Mouse (Mus musculus) myocyte (in vitro differentiated cells): ENCODE data around the gene 4931428F04Rik. TPM values are rescaled to one million over a fixed set of nuclear protein-coding genes. Genes with fewer than 3 reads are reported as not detected.

Experiments used
- H3K27me3 ChIP-seq: one replicate; pipeline ENCODE4 v1.6.1; 2011; ENCODE audit not compliant: control insufficient read depth, insufficient read depth, insufficient read length
- H3K36me3 ChIP-seq: one replicate; pipeline ENCODE4 v1.6.1; 2011; ENCODE audit not compliant: control insufficient read depth, insufficient read depth
- H3K4me2 ChIP-seq: one replicate; pipeline ENCODE4 v1.6.1; 2011; ENCODE audit warnings: low read depth, control low read depth
- H3K4me3 ChIP-seq: one replicate; pipeline ENCODE4 v1.5.1; 2011; ENCODE audit warnings: mild to moderate bottlenecking, control low read depth, moderate library complexity
- H3K79me2 ChIP-seq: one replicate; pipeline ENCODE4 v1.6.1; 2011; ENCODE audit not compliant: control insufficient read depth, insufficient read depth
- H3ac ChIP-seq: one replicate; pipeline ENCODE4 v1.6.1; 2011; ENCODE audit not compliant: control insufficient read depth, insufficient read length
- CEBPB ChIP-seq: IDR thresholded peaks from 2 replicates; pipeline ENCODE4 v1.6.1; 2011; ENCODE audit warnings: mild to moderate bottlenecking, moderate library complexity; ENCODE audit not compliant: poor library complexity, insufficient read depth, severe bottlenecking
- E2F4 ChIP-seq: IDR thresholded peaks from one replicate; pipeline ENCODE4 v1.6.1; 2011; ENCODE audit warnings: mild to moderate bottlenecking, control low read depth, moderate library complexity; ENCODE audit not compliant: insufficient read depth
- MAX ChIP-seq: IDR thresholded peaks from one replicate; pipeline ENCODE4 v1.6.1; 2011; ENCODE audit warnings: low read depth, mild to moderate bottlenecking, control low read depth
- MYOD1 ChIP-seq, 3 experiments: IDR thresholded peaks; one replicate each; pipeline ENCODE4 v1.6.1; 2011; ENCODE audit warnings: control low read depth in 2 of 3, low read depth in 2 of 3, mild to moderate bottlenecking in 2 of 3, moderate library complexity in 1 of 3; ENCODE audit not compliant: insufficient read length in 2 of 3, control insufficient read depth in 1 of 3
- MYOG ChIP-seq, 3 experiments: IDR thresholded peaks; one replicate each; pipeline ENCODE4 v1.6.1; 2011; ENCODE audit warnings: control low read depth in 2 of 3, low read depth in 2 of 3, mild to moderate bottlenecking in 2 of 3; ENCODE audit not compliant: insufficient read length in 2 of 3, control insufficient read depth in 1 of 3, insufficient read depth in 1 of 3
- POLR2A ChIP-seq: IDR thresholded peaks from one replicate; pipeline ENCODE4 v1.6.1; 2011; ENCODE audit warnings: low read depth, mild to moderate bottlenecking, control low read depth, moderate library complexity; ENCODE audit not compliant: insufficient read length
- POLR2AphosphoS2 ChIP-seq: IDR thresholded peaks from one replicate; pipeline ENCODE4 v1.6.1; 2011; ENCODE audit warnings: low read depth, control low read depth; ENCODE audit not compliant: insufficient read length
- REST ChIP-seq: IDR thresholded peaks from one replicate; pipeline ENCODE4 v1.6.1; 2011; ENCODE audit warnings: mild to moderate bottlenecking, control low read depth, moderate library complexity; ENCODE audit not compliant: insufficient read depth, insufficient read length
- SRF ChIP-seq: IDR thresholded peaks from one replicate; pipeline ENCODE4 v1.6.1; 2011; ENCODE audit warnings: low read depth; ENCODE audit not compliant: control insufficient read depth, insufficient read length
- TCF12 ChIP-seq: IDR thresholded peaks from one replicate; pipeline ENCODE4 v1.6.1; 2011; ENCODE audit warnings: mild to moderate bottlenecking, control low read depth; ENCODE audit not compliant: poor library complexity, insufficient read depth, severe bottlenecking
- TCF3 ChIP-seq: IDR thresholded peaks from one replicate; pipeline ENCODE4 v1.6.1; 2011; ENCODE audit warnings: low read depth, control low read depth; ENCODE audit not compliant: insufficient read length
- USF1 ChIP-seq: IDR thresholded peaks from one replicate; pipeline ENCODE4 v1.6.1; 2011; ENCODE audit warnings: low read depth, mild to moderate bottlenecking, control low read depth, moderate library complexity
- polyA plus RNA-seq: library from polyadenylated mRNA; unstranded; fragments of >200 nt; fragmentation: generic; extraction: Trizol; gene quantifications from one replicate; pipeline ENCODE4 v1.2.1, GENCODE M21; 2012; ENCODE audit warnings: missing spikeins

The 4931428F04Rik gene
- polyA plus RNA-seq, 1 experiment: 6.2 TPM

DNA sequence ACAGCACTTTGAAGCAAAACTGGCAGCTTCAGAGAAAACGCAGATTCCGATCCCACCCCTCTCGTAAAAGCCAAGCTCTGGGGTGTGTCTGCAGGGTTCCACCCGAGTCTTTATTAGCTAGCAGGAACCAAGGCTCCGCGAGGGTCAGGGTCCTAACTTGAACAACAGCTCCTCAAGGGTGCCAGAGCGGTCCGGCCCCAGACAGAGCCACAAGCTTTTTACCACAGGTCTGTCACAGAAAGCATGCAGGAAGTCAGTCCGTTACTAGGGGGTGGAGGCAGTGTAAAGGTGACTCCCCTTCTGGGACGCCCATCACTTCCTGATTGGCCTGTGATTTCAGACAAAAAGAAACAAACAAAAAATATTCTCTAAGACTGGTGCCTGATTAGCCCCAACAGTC lies 24.5 kb downstream of the 4931428F04Rik start:
- H3K4me3 ChIP-seq: peak overlapping the region; percentile 62
- H3K4me2 ChIP-seq: peak overlapping the region; percentile 72
- no peaks in the 10 kb centered on the region for H3K36me3 ChIP-seq
- H3ac ChIP-seq: peak overlapping the region; percentile 19
- TF ChIP-seq MYOD1 (IDR thresholded peaks at IDR 0.05; ENCODE audit: control insufficient read depth in 1 of 3, insufficient read length in 2 of 3, low read depth in 2 of 3) (no peak), POLR2A (peak; percentile 24)
- peaks cover 4% of the 10 kb centered on the region for H3K79me2 ChIP-seq
- H3K27me3 ChIP-seq: no peaks in the 10 kb centered on the region

DNA sequence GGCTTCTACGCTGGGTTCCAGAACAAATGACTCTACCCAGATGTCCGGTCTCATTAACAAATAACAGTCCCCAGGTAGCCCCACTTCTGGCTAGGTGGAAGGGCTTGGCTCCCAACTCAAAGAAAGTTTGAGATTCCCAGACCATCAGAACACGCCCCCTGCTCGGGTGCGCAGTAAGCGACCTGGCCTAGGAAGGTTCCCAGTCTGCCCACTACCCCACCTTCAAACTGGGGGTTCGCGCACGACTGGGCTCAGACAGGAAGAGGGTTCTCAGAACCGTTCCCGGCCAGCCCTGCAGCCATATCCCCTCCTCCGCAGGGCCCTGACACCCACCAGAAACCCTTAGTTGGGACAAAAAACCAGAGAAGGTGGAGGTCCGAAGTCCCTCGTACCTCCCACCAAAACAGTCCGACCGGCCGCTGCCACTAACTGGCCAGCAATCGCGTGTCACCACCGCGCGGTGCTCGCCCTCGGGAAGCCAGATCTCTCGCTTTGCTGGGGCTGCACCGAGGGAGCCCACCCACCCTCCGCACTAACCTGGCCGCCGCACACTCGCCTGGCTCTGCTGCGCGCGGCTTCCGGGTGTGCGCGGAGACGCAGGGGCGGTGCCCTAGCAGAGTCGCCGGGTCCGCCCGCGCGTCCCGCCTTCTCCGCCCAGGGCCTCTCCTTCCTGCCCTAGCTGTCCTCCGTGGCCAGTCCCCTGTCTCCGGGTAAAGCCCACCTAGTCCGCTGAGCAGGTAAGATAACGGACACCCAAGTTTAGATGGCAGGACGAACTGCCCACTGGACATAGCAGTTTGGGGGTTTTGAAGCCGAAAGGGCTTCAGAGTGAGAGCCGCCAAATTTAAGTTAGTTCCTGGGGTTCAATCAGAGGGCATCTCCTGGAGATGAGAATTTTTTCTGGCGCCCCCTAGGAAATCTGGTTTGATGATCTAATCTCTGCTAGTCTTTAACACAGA lies 25.4 kb downstream of the 4931428F04Rik start, which contains the start of the genes Tradd and Fbxl8:
Gene Tradd (minus strand): TSS at position 586 of the 959 bp plus-strand sequence.
Gene Fbxl8 (plus strand): TSS at position 625 of the 959 bp plus-strand sequence.
- peak within 1 kb of the TSS; percentile 62 for H3K4me3 ChIP-seq
- H3ac ChIP-seq: peak within 1 kb of the TSS; percentile 19
- TF ChIP-seq POLR2AphosphoS2: peak; percentile 81
- peak; percentile 86 for TF ChIP-seq POLR2A
- TF ChIP-seq MYOD1 (IDR thresholded peaks at IDR 0.05; ENCODE audit: control insufficient read depth in 1 of 3, insufficient read length in 2 of 3, low read depth in 2 of 3): peak in 1 of 3 experiments; percentile 19
- no peak for TF ChIP-seq TCF3
- TF ChIP-seq MYOG (IDR thresholded peaks at IDR 0.05; ENCODE audit: control insufficient read depth in 1 of 3, insufficient read depth in 1 of 3, insufficient read length in 2 of 3, low read depth in 2 of 3): peak in 1 of 3 experiments; percentile 1
- TF ChIP-seq MAX: no peak
- H3K79me2 ChIP-seq: peaks cover 4% of the 10 kb centered on the region
- H3K36me3 ChIP-seq: no peaks in the 10 kb centered on the region
- peak within 1 kb of the TSS; percentile 72 for H3K4me2 ChIP-seq
- H3K27me3 ChIP-seq: no peaks in the 10 kb centered on the region

DNA sequence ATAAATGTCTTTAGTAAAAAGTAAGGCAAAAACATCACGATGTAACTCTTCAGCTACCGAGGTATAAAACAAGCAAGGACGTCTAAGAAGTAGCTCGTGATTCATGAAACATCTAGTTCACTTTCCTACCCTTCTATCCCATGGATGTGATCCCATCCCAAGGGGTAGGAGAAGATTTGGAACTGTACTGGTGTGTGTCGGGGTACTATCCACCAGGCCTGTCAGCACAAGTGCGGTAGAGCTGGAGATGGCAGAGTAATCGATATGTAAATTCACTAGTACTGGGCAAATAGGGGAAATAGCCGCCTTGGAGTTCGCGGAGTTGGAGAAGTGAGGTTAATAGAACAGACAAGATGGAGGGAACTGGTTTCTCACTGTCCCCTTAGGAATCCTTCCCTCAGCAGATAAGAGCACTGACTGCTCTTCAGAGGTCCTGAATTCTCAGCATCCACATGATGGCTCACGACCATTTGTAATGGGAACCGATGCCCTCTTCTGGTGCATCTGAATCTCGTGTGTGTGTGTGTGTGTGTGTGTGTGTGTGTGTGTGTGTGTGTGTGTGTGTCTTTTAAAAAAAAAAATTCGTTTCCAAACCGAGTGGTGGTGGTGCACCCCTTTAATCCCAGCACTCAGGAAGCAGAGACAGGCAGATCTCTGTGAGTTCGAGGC lies 26.3 kb downstream of the 4931428F04Rik start:
- peak overlapping the region; percentile 72 for H3K4me2 ChIP-seq
- no peak overlapping the region for H3ac ChIP-seq
- no peaks in the 10 kb centered on the region for H3K36me3 ChIP-seq
- H3K4me3 ChIP-seq: peak overlapping the region; percentile 62
- peaks cover 4% of the 10 kb centered on the region for H3K79me2 ChIP-seq
- H3K27me3 ChIP-seq: no peaks in the 10 kb centered on the region
- TF ChIP-seq CEBPB: no peak
- TF ChIP-seq TCF12: no peak
- TF ChIP-seq E2F4: no peak

- Histone ChIP-seq H3K27me3 (no peaks in the 10 kb centered on the region), H3K36me3 (no peaks in the 10 kb centered on the region), H3K4me3 (no peak overlapping the region), H3K4me2 (no peak overlapping the region), H3ac (no peak overlapping the region), H3K79me2 (peaks cover 4% of the 10 kb centered on the region)
- TF ChIP-seq MAX: no peak
- TF ChIP-seq E2F4: no peak
- TF ChIP-seq TCF12: no peak
- no peak for TF ChIP-seq USF1
- no peak for TF ChIP-seq MYOD1 (IDR thresholded peaks at IDR 0.05; ENCODE audit: control insufficient read depth in 1 of 3, insufficient read length in 2 of 3, low read depth in 2 of 3)
- TF ChIP-seq POLR2AphosphoS2: no peak
- no peak for TF ChIP-seq REST
- no peak for TF ChIP-seq POLR2A
- TF ChIP-seq CEBPB: no peak
- no peak for TF ChIP-seq TCF3
- TF ChIP-seq MYOG (IDR thresholded peaks at IDR 0.05; ENCODE audit: control insufficient read depth in 1 of 3, insufficient read depth in 1 of 3, insufficient read length in 2 of 3, low read depth in 2 of 3): no peak
- TF ChIP-seq SRF: no peak
Observed at GRCm38 (mm10) chr8:105261326-105261980, 28.2 kb downstream of the 4931428F04Rik start.
